In genomic region chr2:29669711-29670110, GRCm38 (mm10) we compare ENCODE assay signal across 8 mouse cellular contexts. TPM values are rescaled to one million over a fixed set of nuclear protein-coding genes. Genes with fewer than 3 reads are reported as not detected.
DNase-seq lines count a peak whose midpoint lies in the region; ATAC-seq and TF ChIP-seq lines count a peak whose summit lies in the region.

No protein-coding gene starts in this region.

- peak; percentile 59 for DNase-seq in cerebellum, adult 9-10 months
- no peak for DNase-seq in kidney, adult 8-10 months
- DNase-seq in 3T3-L1 (ENCODE audit: low read depth, low spot score): peak; percentile 74
- peak; percentile 17 for DNase-seq in forebrain, postnatal 0 days
- DNase-seq in testis, postnatal 14 days (ENCODE audit: low spot score): no peak
- no peak for DNase-seq in heart, adult 8-10 months (ENCODE audit: low spot score)

- no peaks in the 10 kb centered on the region for H3K27me3 ChIP-seq in kidney, embryonic 15.5 days
- no peaks in the 10 kb centered on the region for H3K27me3 ChIP-seq in forebrain, postnatal 0 days (ENCODE audit: insufficient read depth, low read length)

- no peak overlapping the region for H3K4me2 ChIP-seq in kidney, embryonic 15.5 days
- H3K4me2 ChIP-seq in forebrain, postnatal 0 days (ENCODE audit: low read depth): no peak overlapping the region

- H3K9me3 ChIP-seq in kidney, embryonic 15.5 days (replicated peaks): no peaks in the 10 kb centered on the region
- H3K9me3 ChIP-seq in forebrain, postnatal 0 days (ENCODE audit: low read length): no peaks in the 10 kb centered on the region

- H3K9ac ChIP-seq in kidney, embryonic 15.5 days: no peak overlapping the region
- H3K9ac ChIP-seq in forebrain, postnatal 0 days: no peak overlapping the region

- no peak overlapping the region for H3K4me3 ChIP-seq in kidney, embryonic 15.5 days (replicated peaks)
- no peak overlapping the region for H3K4me3 ChIP-seq in forebrain, postnatal 0 days (ENCODE audit: low read depth, low read length)

- H3K27ac ChIP-seq in kidney, embryonic 15.5 days: 0 out of 2 replicates have a peak overlapping the region, but pooled peaks have one; percentile 43
- H3K27ac ChIP-seq in forebrain, postnatal 0 days (ENCODE audit: low read depth, low read length): no peak overlapping the region

- no peak for TF ChIP-seq CTCF in forebrain, postnatal 0 days (IDR thresholded peaks at IDR 0.05; ENCODE audit: low read depth)

- no peak for ATAC-seq in cerebellum, adult (ENCODE audit: insufficient number of reproducible peaks, low FRiP score, low TSS enrichment)
- no peak for ATAC-seq in kidney, embryonic 15.5 days (replicated peaks; ENCODE audit: low FRiP score)
- no peak for ATAC-seq in forebrain, postnatal 0 days

- H3K36me3 ChIP-seq in kidney, embryonic 15.5 days: peaks cover 4% of the 10 kb centered on the region; the same call in 1 of the 2 replicates
- no peaks in the 10 kb centered on the region for H3K36me3 ChIP-seq in forebrain, postnatal 0 days (ENCODE audit: insufficient read depth)

- H3K4me1 ChIP-seq in kidney, embryonic 15.5 days: peaks cover 49% of the 10 kb centered on the region
- H3K4me1 ChIP-seq in forebrain, postnatal 0 days (ENCODE audit: insufficient read depth): peaks cover 21% of the 10 kb centered on the region

RNA-seq across cellular contexts. Expression of gene Rapgef1, which starts 50.2 kb away (rescaled TPM):
- 12.4 and 13.8 TPM in 2 replicates for polyA plus RNA-seq in kidney, embryonic 15.5 days (2015; fragmentation: Nextera tagmentation; extraction: Ambion mirVana)
- total RNA-seq in forebrain, postnatal 0 days (2014; rRNA removed): 81.9 and 99.1 TPM in 2 replicates
- polyA plus RNA-seq in forebrain, postnatal 0 days (2015; fragmentation: Nextera tagmentation; extraction: Ambion mirVana): 17.9 and 19.4 TPM in 2 replicates
- total RNA-seq in heart, adult 8-10 months (2022): 100 to 1,000 TPM in 3 of 4 experiments, 10 to 100 TPM in 1; 98.1 to 113 (median 107) TPM

Comparison
In these comparisons a context has a peak if more than half of its experiments do, and no peak if none do; other contexts are left out.
1. DNase-seq: peak in cerebellum, adult 9-10 months (single experiment), 3T3-L1 (single experiment) and forebrain, postnatal 0 days (single experiment); none in kidney, adult 8-10 months (0 of 2), testis, postnatal 14 days (single experiment) and heart, adult 8-10 months (single experiment).